10 mouse cellular contexts compared by ENCODE assay signal in genomic region chr5:111138239-111138833, GRCm38 (mm10).
DNase-seq lines count a peak whose midpoint lies in the region; ATAC-seq lines count a peak whose summit lies in the region.
"Had no signal": no experiment of that assay in that cellular context is flagged by ENCODE, and none has a peak within 500 bp of the region (broad histone marks: within the 10 kb centered on the region; RNA-seq: fewer than 3 reads in every experiment).

No protein-coding gene starts in this region.

- peaks cover 46% of the 10 kb centered on the region for H3K4me1 ChIP-seq in heart, embryonic 12.5 days (replicated peaks)
- H3K4me1 ChIP-seq in midbrain, embryonic 10.5 days, result peaks cover 68% of the 10 kb centered on the region
- H3K4me1 ChIP-seq in midbrain, embryonic 15.5 days, result peaks cover 47% of the 10 kb centered on the region
- H3K4me1 ChIP-seq in limb, embryonic 15.5 days, result peaks cover 39% of the 10 kb centered on the region

- 0 out of 2 replicates have a peak overlapping the region, but pooled peaks have one; percentile 16 for H3K9ac ChIP-seq in heart, embryonic 12.5 days
- H3K9ac ChIP-seq in midbrain, embryonic 15.5 days, result no peak overlapping the region
- no peak overlapping the region for H3K9ac ChIP-seq in limb, embryonic 15.5 days

- H3K4me2 ChIP-seq in heart, embryonic 12.5 days, result no peak overlapping the region
- no peak overlapping the region for H3K4me2 ChIP-seq in midbrain, embryonic 15.5 days
- no peak overlapping the region for H3K4me2 ChIP-seq in limb, embryonic 15.5 days

- no peak for DNase-seq in heart, adult 11 months
- no peak for DNase-seq in midbrain, embryonic 10.5 days (ENCODE audit: low spot score)
- no peak for DNase-seq in ovary, postnatal 14 days (ENCODE audit: low spot score)
- DNase-seq in retina, postnatal 1 day, result no peak
- DNase-seq in frontal cortex, postnatal 14 days (ENCODE audit: low spot score in 2 of 2), result no peak
- DNase-seq: cerebellum, adult 2 months; gastrocnemius, postnatal 14 days had no signal

- no peak for ATAC-seq in heart, embryonic 12.5 days (ENCODE audit: insufficient number of reproducible peaks, low FRiP score)
- ATAC-seq in midbrain, embryonic 15.5 days (replicated peaks), result no peak
- ATAC-seq in limb, embryonic 15.5 days (ENCODE audit: insufficient number of reproducible peaks, low FRiP score, low TSS enrichment, low read depth), result no peak

- no peak overlapping the region for H3K4me3 ChIP-seq in heart, embryonic 12.5 days
- no peak overlapping the region for H3K4me3 ChIP-seq in midbrain, embryonic 10.5 days
- no peak overlapping the region for H3K4me3 ChIP-seq in midbrain, embryonic 15.5 days
- no peak overlapping the region for H3K4me3 ChIP-seq in limb, embryonic 15.5 days

- H3K27ac ChIP-seq in heart, embryonic 12.5 days (ENCODE audit: poor library complexity, severe bottlenecking), result peak overlapping the region; percentile 68
- peak overlapping the region; percentile 69 for H3K27ac ChIP-seq in midbrain, embryonic 10.5 days (replicated peaks)
- no peak overlapping the region for H3K27ac ChIP-seq in midbrain, embryonic 15.5 days
- peak overlapping the region; percentile 28; the same call in 1 of the 2 replicates for H3K27ac ChIP-seq in limb, embryonic 15.5 days

- no peaks in the 10 kb centered on the region for H3K27me3 ChIP-seq in heart, embryonic 12.5 days (replicated peaks)
- 0 out of 2 replicates have a peak, but pooled peaks cover 7% of the 10 kb centered on the region for H3K27me3 ChIP-seq in midbrain, embryonic 10.5 days (ENCODE audit: low read depth, poor library complexity, severe bottlenecking)
- no peaks in the 10 kb centered on the region for H3K27me3 ChIP-seq in midbrain, embryonic 15.5 days (replicated peaks)
- H3K27me3 ChIP-seq in limb, embryonic 15.5 days, result no peaks in the 10 kb centered on the region

- no peaks in the 10 kb centered on the region for H3K36me3 ChIP-seq in heart, embryonic 12.5 days
- H3K36me3 ChIP-seq in midbrain, embryonic 10.5 days, result no peaks in the 10 kb centered on the region
- no peaks in the 10 kb centered on the region for H3K36me3 ChIP-seq in midbrain, embryonic 15.5 days (replicated peaks)
- H3K36me3 ChIP-seq in limb, embryonic 15.5 days, result no peaks in the 10 kb centered on the region

- no peaks in the 10 kb centered on the region for H3K9me3 ChIP-seq in heart, embryonic 12.5 days (replicated peaks)
- no peaks in the 10 kb centered on the region for H3K9me3 ChIP-seq in midbrain, embryonic 10.5 days (replicated peaks)
- no peaks in the 10 kb centered on the region for H3K9me3 ChIP-seq in midbrain, embryonic 15.5 days
- no peaks in the 10 kb centered on the region for H3K9me3 ChIP-seq in limb, embryonic 15.5 days

- WGBS in heart, embryonic 12.5 days, result 36% methylated on average over 11 of the region's 11 CpGs
- WGBS in midbrain, embryonic 10.5 days, result 57% methylated on average over 11 of the region's 11 CpGs
- WGBS in midbrain, embryonic 15.5 days, result 52% methylated on average over 11 of the region's 11 CpGs
- WGBS in limb, embryonic 15.5 days, result 33% methylated on average over 11 of the region's 11 CpGs
